Mouse (Mus musculus): ENCODE results near the gene Il6ra.

DNA sequence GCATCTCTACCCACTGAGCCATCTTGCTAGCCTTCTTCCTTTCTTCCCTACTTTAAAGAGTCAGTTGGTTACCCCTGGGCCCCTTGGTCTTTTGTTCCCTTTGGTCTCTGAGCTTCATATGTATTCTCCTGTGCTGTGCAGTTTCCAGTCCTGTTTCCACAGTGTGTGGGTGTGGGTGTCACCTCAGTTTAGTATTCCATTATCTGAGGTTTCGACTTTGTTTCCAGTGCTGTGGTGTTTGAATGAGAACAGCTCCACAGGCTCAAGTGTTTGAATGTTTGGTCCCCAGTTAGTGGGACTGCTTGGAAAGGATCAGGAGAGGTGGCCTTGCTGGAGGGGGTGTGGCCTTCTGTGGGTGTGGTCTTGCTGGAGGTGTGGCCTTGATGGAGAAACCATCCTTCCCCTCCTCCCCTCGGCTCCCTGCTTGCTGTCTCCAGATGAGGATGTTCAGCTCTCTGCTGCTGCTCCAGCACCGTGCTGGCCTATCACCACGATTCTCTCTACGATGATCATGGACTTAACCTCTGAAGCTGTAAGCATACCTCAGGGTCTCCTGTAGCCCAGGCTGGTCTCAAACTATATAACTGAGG is 20.4 kb downstream of the Il6ra start:
- TF ChIP-seq POLR2A (IDR thresholded peaks at IDR 0.05; ENCODE audit: low read depth, low read length), result no peak
- TF ChIP-seq CTCF (IDR thresholded peaks at IDR 0.05; ENCODE audit: borderline replicate concordance, insufficient read depth, low read length), result no peak
